Mouse (Mus musculus) bone marrow, adult 2 months (tissue): ENCODE measurements around the gene Scoc. TPM values are rescaled to one million over a fixed set of nuclear protein-coding genes. Genes with fewer than 3 reads are reported as not detected.

Experiments
- H3K27ac ChIP-seq: fragments of 200-500 bp; 2 replicates; pipeline ENCODE4 v1.5.1; 2012; ENCODE audit warnings: low read depth, mild to moderate bottlenecking, control low read depth, inconsistent platforms, low read length; ENCODE audit not compliant: control insufficient read depth, poor library complexity, insufficient read depth
- H3K4me1 ChIP-seq: fragments of 200-500 bp; 2 replicates; pipeline ENCODE4 v1.6.1; 2011; ENCODE audit warnings: low read length; ENCODE audit not compliant: control insufficient read depth, insufficient read depth
- H3K4me3 ChIP-seq: fragments of 200-500 bp; replicated peaks from 2 replicates; pipeline ENCODE3; 2011; ENCODE audit warnings: mild to moderate bottlenecking, low read depth, low read length, control low read depth; ENCODE audit not compliant: control insufficient read depth
- CTCF ChIP-seq: fragments of 200-500 bp; IDR thresholded peaks from 2 replicates; pipeline ENCODE4 v1.5.1; 2011; ENCODE audit warnings: low read length, control low read depth; ENCODE audit not compliant: control insufficient read depth, insufficient read depth
- POLR2A ChIP-seq: fragments of 200-500 bp; IDR thresholded peaks from 2 replicates; pipeline ENCODE4 v1.6.1; 2011; ENCODE audit warnings: low read depth, mild to moderate bottlenecking, control low read depth, low read length, borderline replicate concordance; ENCODE audit not compliant: control insufficient read depth
- WGBS: fragments of 180-500 bp; shearing (Covaris S2); methylation state at CpG from one replicate; pipeline ENCODE4 v1.1.7; 2018; 5-methylcytosine and 5-hydroxymethylcytosine counted together
- polyA plus RNA-seq: library from polyadenylated mRNA; stranded (reverse); fragments of >200 nt; gene quantifications from 2 replicates; pipeline ENCODE4 v1.2.4, GENCODE M21; 2011; ENCODE audit warnings: low replicate concordance; ENCODE audit not compliant: missing spikeins, insufficient read depth, insufficient read length

The Scoc gene
- polyA plus RNA-seq: 34.0 and 51.9 TPM in 2 replicates

DNA sequence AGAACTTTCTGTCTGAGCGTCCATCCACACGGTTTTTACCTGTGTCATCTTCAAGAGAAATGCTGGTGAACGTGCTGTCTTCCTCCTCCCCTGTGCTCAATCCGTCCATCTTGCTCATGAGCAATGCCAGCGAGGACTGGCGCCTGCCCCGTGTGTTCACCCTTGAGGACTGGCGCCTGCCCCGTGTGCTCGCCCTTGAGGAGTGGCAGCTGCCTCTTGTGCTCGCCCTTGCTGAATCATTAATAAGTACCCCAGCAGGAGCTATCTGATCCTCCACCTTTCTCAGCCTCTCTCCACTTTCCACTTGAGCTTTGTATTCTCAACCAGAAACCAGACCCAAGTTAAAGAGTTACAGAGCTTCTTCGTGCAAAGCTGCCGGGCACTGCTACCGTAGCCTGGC lies at the start of gene Scoc:
Scoc (minus strand) TSS at position 170 of the 400 bp plus-strand sequence.
- Histone ChIP-seq H3K4me1 (no peaks in the 10 kb centered on the region), H3K27ac (no peak within 1 kb of the TSS), H3K4me3 (no peak within 1 kb of the TSS)
- TF ChIP-seq CTCF (no peak), POLR2A (no peak)
- 77% methylated on average over 14 of the region's 14 CpGs for WGBS

DNA sequence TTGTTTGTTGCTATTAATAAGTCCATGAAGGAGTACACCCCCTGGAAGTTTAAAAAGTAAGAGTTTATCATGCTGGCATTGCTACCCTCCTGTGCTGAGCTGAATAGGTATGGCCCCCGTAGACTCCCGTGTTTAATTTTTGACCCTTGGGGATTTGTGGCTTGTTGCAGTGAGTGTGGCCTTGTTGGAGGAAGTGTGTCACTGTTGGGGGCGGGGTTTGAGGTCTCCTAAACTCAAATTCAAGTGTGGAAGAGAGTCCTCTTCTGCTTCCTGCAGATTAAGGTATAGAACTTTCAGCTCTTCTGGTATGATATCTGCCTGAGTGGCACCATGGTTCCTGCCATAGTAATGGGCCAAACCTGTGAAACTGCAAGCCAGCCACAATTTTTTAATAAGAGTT lies 1.4 kb upstream of the Scoc start:
- WGBS: 31% methylated on average over 3 of the region's 3 CpGs

DNA sequence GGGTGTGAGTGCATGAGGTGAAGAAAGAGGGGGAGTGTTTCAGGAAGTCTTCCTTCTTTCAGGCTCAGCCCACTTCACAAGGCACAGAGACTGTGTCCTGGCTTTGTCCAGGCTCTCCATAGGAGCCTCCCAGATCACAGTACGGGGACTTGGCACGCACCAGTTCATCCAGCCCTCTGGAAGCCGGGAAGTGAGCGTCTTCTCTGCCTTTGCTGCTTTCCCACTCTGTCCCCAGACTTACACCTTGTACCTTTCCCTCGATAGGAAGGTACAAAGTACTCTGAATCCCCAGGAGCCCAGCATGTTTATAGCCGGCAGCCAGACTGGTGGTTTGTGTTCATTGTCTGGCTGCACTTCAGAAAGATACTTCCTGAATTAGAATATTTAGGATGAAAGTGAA lies 1.1 kb downstream of the Scoc start:
- WGBS: 65% methylated on average over 6 of the region's 6 CpGs
- Histone ChIP-seq H3K27ac (no peak overlapping the region), H3K4me1 (no peaks in the 10 kb centered on the region), H3K4me3 (no peak overlapping the region)
- TF ChIP-seq CTCF: no peak

More for the DNA sequence above, 1.4 kb upstream of the Scoc start:
- Histone ChIP-seq H3K4me1 (no peaks in the 10 kb centered on the region), H3K4me3 (no peak overlapping the region), H3K27ac (no peak overlapping the region)
- TF ChIP-seq POLR2A (no peak), CTCF (no peak)

DNA sequence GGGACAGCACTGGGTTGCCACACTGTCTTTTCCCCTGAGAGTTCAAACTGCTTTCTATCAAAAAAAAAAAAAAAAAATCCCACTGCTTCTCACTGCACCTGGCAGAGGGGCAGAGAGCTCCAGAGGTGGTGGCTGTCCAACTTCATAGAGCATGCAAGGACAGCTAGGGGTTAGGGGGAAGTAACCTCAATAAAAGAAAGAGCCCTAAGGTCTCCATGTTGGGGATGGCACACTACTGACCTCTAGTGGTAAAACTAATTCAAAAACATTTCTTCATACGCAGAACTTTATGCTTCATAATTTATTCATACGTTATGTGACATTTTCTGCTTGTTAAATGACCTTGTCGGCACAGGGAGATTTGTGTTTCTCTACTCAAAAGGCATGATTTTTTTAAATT lies 7.1 kb downstream of the Scoc start:
- no peaks in the 10 kb centered on the region for H3K4me1 ChIP-seq
- H3K4me3 ChIP-seq: no peak overlapping the region
- 3% methylated on average over 3 of the region's 3 CpGs for WGBS
- H3K27ac ChIP-seq: no peak overlapping the region
- TF ChIP-seq CTCF (peak; percentile 28; the same call in 1 of the 2 replicates), POLR2A (no peak)

DNA sequence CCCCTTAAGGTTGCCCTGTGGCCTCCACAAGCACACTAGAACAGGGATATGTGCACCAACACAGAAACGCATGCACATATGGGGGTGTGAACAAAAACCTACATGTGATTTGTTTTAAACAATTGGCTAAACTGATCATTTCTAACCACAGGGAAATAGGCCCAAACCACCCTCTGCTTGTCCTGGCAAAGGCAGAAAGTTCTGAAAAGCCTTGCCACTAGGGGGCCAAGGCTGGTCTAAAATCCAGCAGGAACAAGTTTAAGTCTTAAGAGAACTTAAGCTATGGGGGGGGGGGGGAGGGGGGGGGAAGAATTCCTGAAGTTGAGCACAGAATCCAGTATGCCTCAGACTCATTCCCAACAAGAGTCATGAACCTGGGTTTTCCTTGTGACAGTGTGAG lies 8.2 kb downstream of the Scoc start:
- H3K4me3 ChIP-seq: no peak overlapping the region
- whole genome bisulfite sequencing: 70% methylated on average over 1 of the region's 1 CpGs
- no peaks in the 10 kb centered on the region for H3K4me1 ChIP-seq
- TF ChIP-seq POLR2A: no peak
- 0 out of 2 replicates have a peak, but pooled peaks have one; percentile 26 for TF ChIP-seq CTCF
- no peak overlapping the region for H3K27ac ChIP-seq

DNA sequence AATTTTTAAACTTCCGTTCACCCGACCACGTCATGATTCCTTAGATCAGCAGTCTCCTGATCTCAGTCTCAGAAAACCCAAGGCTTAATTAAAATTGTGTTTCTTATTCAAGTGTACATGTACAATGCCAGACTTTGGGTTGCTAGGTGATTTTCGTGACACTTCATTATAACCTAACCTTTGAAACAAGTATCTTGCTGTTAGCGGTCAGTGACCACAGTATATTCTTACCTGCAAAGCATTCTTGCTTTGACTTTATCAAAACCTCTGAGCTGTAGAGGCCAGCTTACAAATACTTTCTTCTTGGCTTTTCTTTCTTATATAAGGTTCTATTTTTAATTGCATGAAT lies 15.2 kb downstream of the Scoc start:
- TF ChIP-seq POLR2A: no peak
- TF ChIP-seq CTCF: no peak
- 27% methylated on average over 5 of the region's 5 CpGs for WGBS
- Histone ChIP-seq H3K4me1 (no peaks in the 10 kb centered on the region; the same call in 1 of the 2 replicates), H3K27ac (no peak overlapping the region), H3K4me3 (no peak overlapping the region)

DNA sequence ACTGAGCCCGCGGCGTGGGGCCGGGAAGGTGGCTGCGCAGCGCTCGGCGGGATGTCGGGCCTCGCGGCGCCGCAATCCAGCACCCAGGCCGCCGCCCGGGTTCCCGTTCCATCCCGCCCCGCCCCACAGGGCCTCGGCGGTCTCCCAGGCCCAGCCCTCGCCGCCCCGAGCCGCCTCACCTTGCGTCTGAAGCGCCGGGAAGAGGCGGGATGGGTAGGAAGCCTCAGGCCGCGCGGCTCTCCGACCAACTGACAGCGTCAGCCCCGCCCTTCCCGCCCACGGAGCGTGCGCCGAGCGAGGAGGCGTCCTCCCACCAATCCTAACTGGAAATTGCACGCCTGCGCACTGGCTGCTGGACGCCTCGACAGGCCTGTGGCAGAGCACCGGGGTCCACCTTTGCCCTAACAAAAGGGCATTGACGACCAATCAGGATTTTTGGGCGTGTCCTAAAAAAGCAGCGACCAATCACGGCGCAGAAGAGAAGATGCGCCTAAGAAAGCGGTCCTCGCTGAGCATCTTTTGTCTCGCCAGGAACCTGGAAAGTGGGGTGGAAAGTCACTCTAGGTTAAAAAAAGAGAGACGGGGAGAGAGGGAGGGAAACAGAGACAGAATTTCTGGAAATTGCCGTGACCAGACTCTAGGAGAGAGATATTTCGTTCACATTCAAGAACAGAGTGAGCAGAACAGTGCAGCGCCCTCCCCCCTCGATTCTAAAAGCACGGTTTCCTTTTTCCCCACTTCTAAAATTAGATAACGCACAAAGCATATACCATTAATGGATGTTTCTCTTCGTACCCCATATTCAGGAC lies 15.7 kb downstream of the Scoc start:
- Histone ChIP-seq H3K27ac (peak overlapping the region; percentile 86), H3K4me3 (peak overlapping the region; percentile 90), H3K4me1 (no peaks in the 10 kb centered on the region; the same call in 1 of the 2 replicates)
- peak; percentile 90; the same call in 1 of the 2 replicates for TF ChIP-seq POLR2A
- no peak for TF ChIP-seq CTCF
- under 1% methylated on average over 64 of the region's 64 CpGs for WGBS

DNA sequence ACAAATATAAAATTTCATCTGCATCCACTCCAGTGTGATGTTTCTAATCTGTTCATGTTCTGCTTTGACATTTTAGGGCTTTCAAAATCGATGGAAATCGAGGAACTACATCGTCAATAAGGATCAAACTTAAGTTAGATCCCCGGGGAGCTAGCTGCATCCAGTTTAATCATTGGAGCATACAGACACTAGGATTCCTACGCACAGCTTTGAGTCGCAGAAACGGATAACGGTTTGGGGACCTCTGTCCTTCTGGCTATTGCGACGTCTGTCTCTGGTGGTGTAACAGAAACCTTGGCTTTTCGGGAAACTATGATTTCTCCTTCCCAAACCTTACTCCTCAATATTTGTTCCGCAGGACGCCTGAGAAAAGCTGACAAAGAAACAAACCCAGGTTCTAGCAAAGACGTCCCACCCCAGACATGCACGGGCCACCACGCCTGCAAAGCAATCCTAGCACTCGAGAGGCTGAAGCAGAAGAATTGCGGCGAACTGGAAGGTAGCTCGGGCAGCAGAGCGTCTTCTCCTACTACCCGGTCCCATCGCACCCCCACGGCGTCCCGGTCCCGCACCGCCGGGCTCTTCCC lies 16.4 kb downstream of the Scoc start:
- peak overlapping the region; percentile 86 for H3K27ac ChIP-seq
- H3K4me3 ChIP-seq: peak overlapping the region; percentile 90
- no peaks in the 10 kb centered on the region; the same call in 1 of the 2 replicates for H3K4me1 ChIP-seq
- WGBS: under 1% methylated on average over 29 of the region's 29 CpGs
- TF ChIP-seq CTCF (no peak), POLR2A (no peak)

DNA sequence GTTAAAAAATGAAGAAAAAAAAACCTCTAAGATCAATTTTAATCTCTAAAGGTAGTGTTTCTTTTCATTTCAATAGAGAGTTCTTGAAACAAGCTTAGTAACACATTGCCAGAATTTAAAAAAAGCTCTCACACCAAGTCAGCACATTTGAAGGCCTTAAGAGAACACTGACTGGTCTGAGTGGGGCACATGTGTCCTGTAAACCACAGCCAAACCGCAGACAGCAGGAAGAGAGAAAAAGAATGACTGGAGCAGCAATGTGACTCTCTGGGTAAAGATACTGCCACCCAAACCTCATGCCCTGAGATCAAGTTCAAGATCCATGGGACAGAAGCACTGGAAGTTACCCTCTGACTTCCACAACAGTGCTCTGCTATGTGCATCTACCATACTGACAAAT lies 21.1 kb downstream of the Scoc start:
- TF ChIP-seq CTCF: no peak
- Histone ChIP-seq H3K4me1 (no peaks in the 10 kb centered on the region; the same call in 1 of the 2 replicates), H3K27ac (no peak overlapping the region), H3K4me3 (no peak overlapping the region)
- WGBS: 6% methylated on average over 1 of the region's 1 CpGs
